Mouse (Mus musculus): ENCODE results near the gene Adamts17. TPM values are rescaled to one million over a fixed set of nuclear protein-coding genes. Genes with fewer than 3 reads are reported as not detected.

The Adamts17 gene
- total and polyA plus RNA-seq, 3 experiments = not detected

GRCm38 (mm10) chr7:66981591-66981990 lies 142.1 kb downstream of the Adamts17 start:
- DNase-seq (ENCODE audit: extremely low read depth) = no peak
- dilution Hi-C loops (cut with MboI; ENCODE audit: extremely low pct_ligation_motif_present, extremely low pct_unique_long_range_greater_than_20kb, low sequenced_read_pairs) = no loop called here
- Histone ChIP-seq H3K9me3 (replicated peaks; ENCODE audit: low read length) (peaks cover 5% of the 10 kb centered on the region), H3K4me1 (ENCODE audit: control insufficient read depth in 1 of 2, insufficient read depth in 2 of 2) (no peaks in the 10 kb centered on the region), H3K4me2 (ENCODE audit: insufficient read depth, low read depth, poor library complexity, severe bottlenecking) (no peak overlapping the region), H3K27ac (ENCODE audit: insufficient read depth, low read depth) (no peak overlapping the region), H3K9ac (ENCODE audit: insufficient read depth, low read depth) (no peak overlapping the region), H3K79me2 (replicated peaks; ENCODE audit: control insufficient read depth, extremely low read depth, insufficient read depth, poor library complexity, severe bottlenecking) (no peaks in the 10 kb centered on the region), H3K36me3 (replicated peaks in 1 of 2; ENCODE audit: control insufficient read depth in 1 of 2, insufficient read depth in 1 of 2, low read length in 1 of 2) (no peaks in the 10 kb centered on the region), H3K4me3 (replicated peaks in 1 of 3; ENCODE audit: low read depth in 2 of 3, low read length in 2 of 3, poor library complexity in 1 of 3) (no peak overlapping the region), H3K27me3 (replicated peaks) (peaks cover 84% of the 10 kb centered on the region)
- in situ Hi-C loops (cut with MboI; ENCODE audit: low pct_ligation_motif_present, low pct_unique_long_range_greater_than_20kb, low sequenced_read_pairs) = no loop called here
- TF ChIP-seq MAZ (IDR thresholded peaks at IDR 0.05; ENCODE audit: low read depth, low read length) (no peak), MAX (IDR thresholded peaks at IDR 0.05; ENCODE audit: low read length) (no peak), CHD1 (IDR thresholded peaks at IDR 0.05; ENCODE audit: low read depth, low read length) (no peak), JUND (conservative IDR thresholded peaks at IDR 0.05; ENCODE audit: low read depth, low read length) (no peak), POLR2A (IDR thresholded peaks at IDR 0.05; ENCODE audit: low read depth, low read length) (no peak), ZMIZ1 (IDR thresholded peaks at IDR 0.05; ENCODE audit: low read depth, low read length) (no peak), BHLHE40 (IDR thresholded peaks at IDR 0.05; ENCODE audit: low read depth, low read length) (no peak), PAX5 (IDR thresholded peaks at IDR 0.05; ENCODE audit: low read length) (no peak), GABPA (IDR thresholded peaks at IDR 0.05; ENCODE audit: insufficient replicate concordance, low read depth, low read length) (no peak), ZC3H11A (IDR thresholded peaks at IDR 0.05; ENCODE audit: low read depth, low read length) (no peak), RCOR1 (conservative IDR thresholded peaks at IDR 0.05; ENCODE audit: low read depth, low read length) (no peak), MYC (IDR thresholded peaks at IDR 0.05; ENCODE audit: low read depth, low read length) (no peak), ETS1 (conservative IDR thresholded peaks at IDR 0.05; ENCODE audit: low read depth, low read length) (no peak), HCFC1 (IDR thresholded peaks at IDR 0.05; ENCODE audit: low read depth, low read length) (no peak), CTCF (conservative IDR thresholded peaks at IDR 0.05 in 1 of 2, IDR thresholded peaks at IDR 0.05 in 1 of 2; ENCODE audit: low read depth in 2 of 2, low read length in 2 of 2) (no peak), ELF1 (IDR thresholded peaks at IDR 0.05; ENCODE audit: low read depth, low read length) (no peak), SIN3A (IDR thresholded peaks at IDR 0.05; ENCODE audit: low read length) (no peak), USF2 (conservative IDR thresholded peaks at IDR 0.05; ENCODE audit: low read depth, low read length) (no peak)

DNA sequence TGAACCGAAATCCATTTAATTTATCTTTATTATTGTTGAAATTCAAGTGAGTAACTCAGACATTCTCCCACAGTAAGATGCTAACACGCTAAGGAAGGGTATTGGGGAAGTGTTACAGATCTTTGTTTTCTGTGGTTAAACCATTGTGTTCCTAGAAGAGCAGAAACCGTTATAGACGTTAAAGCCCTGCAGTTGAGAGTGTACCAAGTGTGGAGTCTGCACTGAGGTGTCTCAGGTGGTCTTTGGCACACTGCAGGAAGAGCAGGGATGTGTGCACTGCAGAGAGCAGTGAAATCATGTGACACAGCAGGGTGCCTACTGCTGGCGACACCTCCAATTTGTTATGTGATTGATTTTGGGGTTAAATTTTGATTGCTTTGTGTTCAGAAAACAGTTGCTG lies 142.5 kb downstream of the Adamts17 start:
- H3K4me2 ChIP-seq (ENCODE audit: insufficient read depth, low read depth, poor library complexity, severe bottlenecking) = no peak overlapping the region
- H3K27me3 ChIP-seq (replicated peaks) = peaks cover 85% of the 10 kb centered on the region
- peaks cover 5% of the 10 kb centered on the region for H3K9me3 ChIP-seq (replicated peaks; ENCODE audit: low read length)
- no peaks in the 10 kb centered on the region for H3K79me2 ChIP-seq (replicated peaks; ENCODE audit: control insufficient read depth, extremely low read depth, insufficient read depth, poor library complexity, severe bottlenecking)
- TF ChIP-seq BHLHE40 (IDR thresholded peaks at IDR 0.05; ENCODE audit: low read depth, low read length) (no peak), SIN3A (IDR thresholded peaks at IDR 0.05; ENCODE audit: low read length) (no peak), ZC3H11A (IDR thresholded peaks at IDR 0.05; ENCODE audit: low read depth, low read length) (no peak), RAD21 (IDR thresholded peaks at IDR 0.05; ENCODE audit: low read depth, low read length) (no peak)
- in situ Hi-C loops (cut with MboI; ENCODE audit: low pct_ligation_motif_present, low pct_unique_long_range_greater_than_20kb, low sequenced_read_pairs) = no loop called here
- H3K4me3 ChIP-seq (replicated peaks in 1 of 3; ENCODE audit: low read depth in 2 of 3, low read length in 2 of 3, poor library complexity in 1 of 3) = no peak overlapping the region
- no peaks in the 10 kb centered on the region for H3K36me3 ChIP-seq (replicated peaks in 1 of 2; ENCODE audit: control insufficient read depth in 1 of 2, insufficient read depth in 1 of 2, low read length in 1 of 2)
- no peak overlapping the region for H3K27ac ChIP-seq (ENCODE audit: insufficient read depth, low read depth)
- dilution Hi-C loops (cut with MboI; ENCODE audit: extremely low pct_ligation_motif_present, extremely low pct_unique_long_range_greater_than_20kb, low sequenced_read_pairs) = no loop called here
- no peaks in the 10 kb centered on the region for H3K4me1 ChIP-seq (ENCODE audit: control insufficient read depth in 1 of 2, insufficient read depth in 2 of 2)
- H3K9ac ChIP-seq (ENCODE audit: insufficient read depth, low read depth) = no peak overlapping the region
- DNase-seq (ENCODE audit: extremely low read depth) = no peak
